Mouse (Mus musculus): Measurements from ENCODE around the gene Adcy1. TPM values are rescaled to one million over a fixed set of nuclear protein-coding genes. Genes with fewer than 3 reads are reported as not detected.

The Adcy1 gene
- polyA plus RNA-seq, 2 experiments, result 1.8 to 3.1 TPM

- no peaks in the 10 kb centered on the region for H3K36me3 ChIP-seq (ENCODE audit: control insufficient read depth, insufficient read depth, low read length)
These were observed 70.4 kb downstream of the Adcy1 start for GRCm38 (mm10) chr11:7133736-7134135.

DNA sequence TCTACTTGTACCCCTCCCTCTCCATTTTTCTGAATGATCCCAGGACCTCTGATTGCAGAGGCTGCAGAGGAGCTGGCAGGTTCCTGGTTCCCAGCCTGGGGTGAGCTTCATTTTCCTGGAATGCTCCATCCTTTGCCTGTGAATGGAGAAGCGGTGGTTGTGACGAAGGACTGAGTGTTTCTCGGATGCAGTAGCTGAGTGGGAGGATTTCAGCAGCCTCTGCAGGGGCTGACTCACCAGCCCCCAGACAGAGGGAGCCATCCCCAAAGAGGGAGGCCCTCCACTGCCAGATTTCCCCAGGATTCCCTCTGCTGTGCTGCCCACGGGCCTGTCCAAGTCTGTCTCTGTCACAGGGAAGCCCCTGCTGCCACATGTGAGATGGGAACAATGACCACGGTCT, 71.0 kb downstream of the Adcy1 start:
- TF ChIP-seq POLR2A (IDR thresholded peaks at IDR 0.05; ENCODE audit: borderline replicate concordance, extremely low read depth, insufficient read depth, insufficient read length), result no peak
- no peak for ATAC-seq (ENCODE audit: low FRiP score, low read depth)
- 80% methylated on average over 5 of the region's 5 CpGs for WGBS

More at GRCm38 (mm10) chr11:7133736-7134135, 70.4 kb downstream of the Adcy1 start:
- no peaks in the 10 kb centered on the region for H3K9me3 ChIP-seq (ENCODE audit: control insufficient read depth, low read length)
- no peak for DNase-seq (ENCODE audit: low spot score)
- ATAC-seq (ENCODE audit: low FRiP score, low read depth), result no peak
- 82% methylated on average over 5 of the region's 5 CpGs for WGBS
- TF ChIP-seq POLR2A (IDR thresholded peaks at IDR 0.05; ENCODE audit: borderline replicate concordance, extremely low read depth, insufficient read depth, insufficient read length), result no peak
- no peak overlapping the region for H3K4me3 ChIP-seq (replicated peaks; ENCODE audit: low read length)
- H3K27ac ChIP-seq (replicated peaks; ENCODE audit: low read depth, low read length), result no peak overlapping the region
- no peak overlapping the region for H3K9ac ChIP-seq (ENCODE audit: low read depth, low read length, severe bottlenecking)
- no peaks in the 10 kb centered on the region for H3K27me3 ChIP-seq (ENCODE audit: control insufficient read depth, insufficient read depth, low read length)
- no peaks in the 10 kb centered on the region for H3K4me1 ChIP-seq (ENCODE audit: control insufficient read depth, insufficient read depth, low read length)
- no peak overlapping the region for H3K4me2 ChIP-seq (replicated peaks; ENCODE audit: low read depth, low read length, severe bottlenecking)

DNA sequence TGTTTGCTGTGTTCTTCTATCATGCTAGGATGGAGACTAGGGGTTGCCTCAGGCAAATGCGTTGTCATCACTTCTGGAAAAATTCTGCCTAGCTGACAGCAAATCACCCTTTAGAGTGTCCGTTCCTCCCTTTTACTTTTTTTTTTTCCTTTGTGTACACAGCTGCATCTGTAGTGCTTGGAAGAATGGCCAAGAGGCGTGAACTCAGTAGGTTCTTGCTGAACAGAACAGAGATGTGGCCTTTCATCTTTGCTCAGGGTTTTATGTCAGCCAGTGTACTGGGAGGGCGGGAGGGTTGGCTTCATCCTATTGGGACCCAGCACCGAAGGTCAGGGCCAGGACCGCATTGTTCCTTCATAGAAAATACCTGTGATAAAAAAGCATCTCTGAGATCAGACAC, 72.0 kb downstream of the Adcy1 start:
- WGBS, result 82% methylated on average over 6 of the region's 6 CpGs
- Histone ChIP-seq H3K4me1 (ENCODE audit: control insufficient read depth, insufficient read depth, low read length) (no peaks in the 10 kb centered on the region), H3K4me2 (replicated peaks; ENCODE audit: low read depth, low read length, severe bottlenecking) (no peak overlapping the region), H3K4me3 (replicated peaks; ENCODE audit: low read length) (no peak overlapping the region), H3K27ac (replicated peaks; ENCODE audit: low read depth, low read length) (no peak overlapping the region), H3K9me3 (ENCODE audit: control insufficient read depth, low read length) (no peaks in the 10 kb centered on the region), H3K9ac (ENCODE audit: low read depth, low read length, severe bottlenecking) (no peak overlapping the region), H3K36me3 (ENCODE audit: control insufficient read depth, insufficient read depth, low read length) (no peaks in the 10 kb centered on the region), H3K27me3 (ENCODE audit: control insufficient read depth, insufficient read depth, low read length) (no peaks in the 10 kb centered on the region)
- no peak for DNase-seq (ENCODE audit: low spot score)
- ATAC-seq (ENCODE audit: low FRiP score, low read depth), result no peak
- TF ChIP-seq POLR2A (IDR thresholded peaks at IDR 0.05; ENCODE audit: borderline replicate concordance, extremely low read depth, insufficient read depth, insufficient read length), result no peak

More for the DNA sequence above, 71.0 kb downstream of the Adcy1 start:
- H3K4me3 ChIP-seq (replicated peaks; ENCODE audit: low read length), result no peak overlapping the region
- H3K9me3 ChIP-seq (ENCODE audit: control insufficient read depth, low read length), result no peaks in the 10 kb centered on the region
- H3K9ac ChIP-seq (ENCODE audit: low read depth, low read length, severe bottlenecking), result no peak overlapping the region
- H3K4me2 ChIP-seq (replicated peaks; ENCODE audit: low read depth, low read length, severe bottlenecking), result no peak overlapping the region
- H3K36me3 ChIP-seq (ENCODE audit: control insufficient read depth, insufficient read depth, low read length), result no peaks in the 10 kb centered on the region
- no peaks in the 10 kb centered on the region for H3K4me1 ChIP-seq (ENCODE audit: control insufficient read depth, insufficient read depth, low read length)
- DNase-seq (ENCODE audit: low spot score), result no peak
- no peaks in the 10 kb centered on the region for H3K27me3 ChIP-seq (ENCODE audit: control insufficient read depth, insufficient read depth, low read length)
- no peak overlapping the region for H3K27ac ChIP-seq (replicated peaks; ENCODE audit: low read depth, low read length)

GRCm38 (mm10) chr11:7135763-7136162, 72.5 kb downstream of the Adcy1 start:
- H3K27ac ChIP-seq (replicated peaks; ENCODE audit: low read depth, low read length), result no peak overlapping the region
- no peak for ATAC-seq (ENCODE audit: low FRiP score, low read depth)
- no peaks in the 10 kb centered on the region for H3K9me3 ChIP-seq (ENCODE audit: control insufficient read depth, low read length)
- H3K9ac ChIP-seq (ENCODE audit: low read depth, low read length, severe bottlenecking), result no peak overlapping the region
- H3K4me1 ChIP-seq (ENCODE audit: control insufficient read depth, insufficient read depth, low read length), result no peaks in the 10 kb centered on the region
- H3K4me3 ChIP-seq (replicated peaks; ENCODE audit: low read length), result no peak overlapping the region
- TF ChIP-seq POLR2A (IDR thresholded peaks at IDR 0.05; ENCODE audit: borderline replicate concordance, extremely low read depth, insufficient read depth, insufficient read length), result no peak
- H3K27me3 ChIP-seq (ENCODE audit: control insufficient read depth, insufficient read depth, low read length), result no peaks in the 10 kb centered on the region
- DNase-seq (ENCODE audit: low spot score), result no peak
- WGBS, result 88% methylated on average over 9 of the region's 9 CpGs
- no peak overlapping the region for H3K4me2 ChIP-seq (replicated peaks; ENCODE audit: low read depth, low read length, severe bottlenecking)
- no peaks in the 10 kb centered on the region for H3K36me3 ChIP-seq (ENCODE audit: control insufficient read depth, insufficient read depth, low read length)

DNA sequence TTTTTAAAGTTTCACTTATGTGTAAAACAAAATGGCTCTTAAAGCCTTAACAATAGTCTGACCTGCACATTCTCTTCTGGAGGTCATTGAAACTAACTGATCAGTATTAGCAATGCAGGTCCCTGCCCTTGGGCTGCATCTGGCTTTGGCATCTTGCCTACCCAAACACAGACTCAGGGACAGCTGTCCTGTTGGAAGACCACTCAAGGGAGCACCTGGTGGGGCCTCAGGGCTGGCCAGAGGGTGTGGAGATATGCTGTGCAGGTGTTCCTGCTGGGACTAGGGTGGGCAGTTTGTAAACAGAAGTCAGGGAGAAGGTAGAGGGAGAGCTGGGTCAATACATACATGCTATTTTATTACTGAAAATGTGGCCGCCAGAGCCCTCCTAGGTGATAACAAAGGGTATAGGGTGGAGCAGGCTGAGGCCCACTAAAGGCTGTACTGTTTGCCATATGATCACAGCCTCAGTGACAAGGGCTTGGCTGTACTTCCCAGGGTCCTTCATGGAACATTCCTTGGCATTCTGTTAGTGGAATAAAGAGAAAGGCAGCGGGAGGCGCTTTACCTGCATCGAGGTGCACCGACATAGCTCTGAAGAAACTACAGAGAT, 73.1 kb downstream of the Adcy1 start:
- Histone ChIP-seq H3K4me3 (replicated peaks; ENCODE audit: low read length) (no peak overlapping the region), H3K4me2 (replicated peaks; ENCODE audit: low read depth, low read length, severe bottlenecking) (no peak overlapping the region), H3K9me3 (ENCODE audit: control insufficient read depth, low read length) (no peaks in the 10 kb centered on the region), H3K36me3 (ENCODE audit: control insufficient read depth, insufficient read depth, low read length) (no peaks in the 10 kb centered on the region), H3K9ac (ENCODE audit: low read depth, low read length, severe bottlenecking) (no peak overlapping the region), H3K27ac (replicated peaks; ENCODE audit: low read depth, low read length) (no peak overlapping the region), H3K4me1 (ENCODE audit: control insufficient read depth, insufficient read depth, low read length) (no peaks in the 10 kb centered on the region), H3K27me3 (ENCODE audit: control insufficient read depth, insufficient read depth, low read length) (no peaks in the 10 kb centered on the region)
- no peak for DNase-seq (ENCODE audit: low spot score)
- WGBS, result 90% methylated on average over 5 of the region's 5 CpGs
- no peak for TF ChIP-seq POLR2A (IDR thresholded peaks at IDR 0.05; ENCODE audit: borderline replicate concordance, extremely low read depth, insufficient read depth, insufficient read length)
- ATAC-seq (ENCODE audit: low FRiP score, low read depth), result no peak
